ENCODE assay signal across 32 mouse cellular contexts in the genomic region with DNA sequence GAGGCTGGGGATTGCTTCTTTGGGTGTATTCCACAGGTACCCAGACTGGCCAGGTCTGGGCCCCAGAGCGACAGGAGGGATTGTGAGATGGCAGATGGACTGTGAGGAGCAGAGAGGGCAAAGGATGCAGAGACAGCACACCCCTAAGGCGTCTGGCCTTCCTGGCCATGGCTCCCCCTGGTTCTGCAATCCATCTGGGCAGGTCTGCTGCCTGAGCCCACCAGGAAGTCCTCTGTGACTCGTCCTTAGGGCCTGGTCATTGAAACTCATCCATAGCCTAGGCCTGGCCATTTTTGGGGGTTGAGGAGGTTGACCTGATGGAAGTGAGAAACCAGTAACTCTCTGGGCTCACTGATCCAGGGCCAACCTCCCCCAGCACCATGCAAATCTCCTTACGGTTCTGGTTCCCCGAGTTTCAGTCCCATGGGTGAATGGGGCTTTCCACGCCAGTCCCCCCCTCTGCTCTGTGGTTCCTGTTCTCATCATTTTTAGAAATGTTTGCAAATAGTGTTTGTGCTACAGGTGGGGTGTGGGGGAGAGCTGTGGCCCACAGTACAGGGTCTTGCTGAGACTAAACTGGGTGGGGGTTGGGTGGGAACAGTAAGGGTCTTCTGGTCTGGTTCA. TPM values are rescaled to one million over a fixed set of nuclear protein-coding genes. Genes with fewer than 3 reads are reported as not detected.
A peak's percentile ranks its signal among the peaks of the same experiment; 100 is the strongest.
DNase-seq lines count a peak whose midpoint lies in the region; ATAC-seq and TF ChIP-seq lines count a peak whose summit lies in the region.
"Had no signal": no experiment of that assay in that cellular context is flagged by ENCODE, and none has a peak within 500 bp of the region (broad histone marks: within the 10 kb centered on the region; RNA-seq: fewer than 3 reads in every experiment).

No protein-coding gene starts in this region.

- H3K9me3 ChIP-seq in liver, postnatal 0 days (ENCODE audit: low read length), result no peaks in the 10 kb centered on the region
- no peaks in the 10 kb centered on the region for H3K9me3 ChIP-seq in liver, embryonic 12.5 days (replicated peaks)
- H3K9me3 ChIP-seq: forebrain, embryonic 15.5 days; G1E; hindbrain, embryonic 12.5 days; midbrain, embryonic 13.5 days; neural tube, embryonic 13.5 days had no signal

- no peak for TF ChIP-seq EP300 in liver, postnatal 0 days (IDR thresholded peaks at IDR 0.05; ENCODE audit: low read depth)

- H3K27me3 ChIP-seq in liver, postnatal 0 days (ENCODE audit: insufficient read depth, low read length), result no peaks in the 10 kb centered on the region
- no peaks in the 10 kb centered on the region for H3K27me3 ChIP-seq in liver, embryonic 12.5 days (replicated peaks)
- no peaks in the 10 kb centered on the region for H3K27me3 ChIP-seq in small intestine, adult 2 months (ENCODE audit: control insufficient read depth, insufficient read depth, low read length)
- H3K27me3 ChIP-seq: embryonic facial prominence, embryonic 12.5 days; forebrain, embryonic 15.5 days; hindbrain, embryonic 12.5 days; limb, embryonic 13.5 days; midbrain, embryonic 13.5 days; neural tube, embryonic 13.5 days had no signal

- no peak for TF ChIP-seq POLR2A in small intestine, adult 2 months (IDR thresholded peaks at IDR 0.05; ENCODE audit: low read depth, low read length)

- no peaks in the 10 kb centered on the region for H3K4me1 ChIP-seq in liver, postnatal 0 days (ENCODE audit: insufficient read depth)
- H3K4me1 ChIP-seq in liver, embryonic 12.5 days, result no peaks in the 10 kb centered on the region
- H3K4me1 ChIP-seq in small intestine, adult 2 months (ENCODE audit: control insufficient read depth, insufficient read depth, insufficient read length, low read length), result no peaks in the 10 kb centered on the region
- H3K4me1 ChIP-seq: embryonic facial prominence, embryonic 12.5 days; forebrain, embryonic 15.5 days; hindbrain, embryonic 12.5 days; limb, embryonic 13.5 days; midbrain, embryonic 13.5 days; neural tube, embryonic 13.5 days had no signal

- H3K27ac ChIP-seq in liver, postnatal 0 days (ENCODE audit: low read depth), result peak overlapping the region; percentile 34; the same call in 1 of the 2 replicates
- no peak overlapping the region for H3K27ac ChIP-seq in liver, embryonic 12.5 days
- peak overlapping the region; percentile 79 for H3K27ac ChIP-seq in small intestine, adult 2 months (ENCODE audit: insufficient read depth, low read depth, low read length)
- H3K27ac ChIP-seq: embryonic facial prominence, embryonic 12.5 days; forebrain, embryonic 15.5 days; hindbrain, embryonic 12.5 days; hindbrain, postnatal 0 days; left cerebral cortex, adult 2 months; limb, embryonic 13.5 days; midbrain, embryonic 13.5 days; neural tube, embryonic 13.5 days; stomach, postnatal 0 days had no signal

- TF ChIP-seq CTCF in liver, postnatal 0 days (IDR thresholded peaks at IDR 0.05; ENCODE audit: low read depth), result no peak
- no peak for TF ChIP-seq CTCF in small intestine, adult 2 months (IDR thresholded peaks at IDR 0.05; ENCODE audit: extremely low read depth, insufficient read length, insufficient replicate concordance, low read depth, low read length)

- no peak overlapping the region for H3K4me2 ChIP-seq in liver, postnatal 0 days (ENCODE audit: low read depth, low read length)
- H3K4me2 ChIP-seq in liver, embryonic 12.5 days, result no peak overlapping the region
- H3K4me2 ChIP-seq: embryonic facial prominence, embryonic 12.5 days; forebrain, embryonic 15.5 days; heart, embryonic 11.5 days; hindbrain, embryonic 12.5 days; limb, embryonic 13.5 days; liver, embryonic 11.5 days; midbrain, embryonic 13.5 days; neural tube, embryonic 13.5 days had no signal

- H3K4me3 ChIP-seq in liver, postnatal 0 days (ENCODE audit: low read depth, low read length), result no peak overlapping the region
- no peak overlapping the region for H3K4me3 ChIP-seq in liver, embryonic 12.5 days
- no peak overlapping the region for H3K4me3 ChIP-seq in small intestine, adult 2 months (ENCODE audit: low read depth, low read length)
- H3K4me3 ChIP-seq: embryonic facial prominence, embryonic 12.5 days; forebrain, embryonic 15.5 days; hindbrain, embryonic 12.5 days; left cerebral cortex, adult 2 months; limb, embryonic 13.5 days; midbrain, embryonic 13.5 days; neural tube, embryonic 13.5 days had no signal

- ATAC-seq in liver, postnatal 0 days, result peak; percentile 49
- no peak for ATAC-seq in liver, embryonic 12.5 days
- ATAC-seq: forebrain, embryonic 15.5 days; hindbrain, postnatal 0 days; intestine, embryonic 16.5 days; midbrain, embryonic 13.5 days had no signal

- no peak for DNase-seq in liver, postnatal 0 days
- DNase-seq in B cell, adult 2 months, result peak; percentile 87 to 92
- peak; percentile 64 to 69 for DNase-seq in spleen, postnatal 4 days (ENCODE audit: low spot score in 2 of 2)
- no peak for DNase-seq in kidney, adult 18-20 months
- no peak for DNase-seq in urinary bladder, postnatal 14 days (ENCODE audit: low spot score)
- DNase-seq: adrenal gland, adult 8-10 months; cerebellum, adult 11 months; cerebellum, adult 9-10 months; cerebellum, postnatal 36 days; gastrocnemius, postnatal 25 days; heart, adult 18-20 months; heart, postnatal 36 days; kidney, postnatal 14 days; lung, postnatal 14 days; retina, postnatal 1 day; right cerebral cortex, postnatal 14 days; thymus, postnatal 25 days had no signal

- WGBS in liver, postnatal 0 days (ENCODE audit: insufficient replicate concordance), result 62% methylated on average over 6 of the region's 6 CpGs
- 51% methylated on average over 6 of the region's 6 CpGs for WGBS in liver, embryonic 12.5 days (ENCODE audit: insufficient replicate concordance)
- WGBS in small intestine, adult 2 months, result 67% methylated on average over 6 of the region's 6 CpGs

- H3K9ac ChIP-seq in liver, postnatal 0 days (replicated peaks), result no peak overlapping the region
- no peak overlapping the region for H3K9ac ChIP-seq in liver, embryonic 12.5 days
- H3K9ac ChIP-seq: embryonic facial prominence, embryonic 12.5 days; forebrain, embryonic 15.5 days; hindbrain, embryonic 12.5 days; limb, embryonic 13.5 days; midbrain, embryonic 13.5 days; neural tube, embryonic 13.5 days had no signal

- no peaks in the 10 kb centered on the region for H3K36me3 ChIP-seq in liver, postnatal 0 days (replicated peaks; ENCODE audit: insufficient read depth, low read length)
- no peaks in the 10 kb centered on the region for H3K36me3 ChIP-seq in liver, embryonic 12.5 days
- H3K36me3 ChIP-seq in small intestine, adult 2 months (ENCODE audit: control insufficient read depth, insufficient read depth, low read length), result no peaks in the 10 kb centered on the region
- H3K36me3 ChIP-seq: embryonic facial prominence, embryonic 12.5 days; forebrain, embryonic 15.5 days; G1E; hindbrain, embryonic 12.5 days; limb, embryonic 13.5 days; midbrain, embryonic 13.5 days; neural tube, embryonic 13.5 days had no signal

RNA-seq across cellular contexts. Expression of a gene that starts 42.4 kb away (rescaled TPM):
- 0.20 and 0.21 TPM in 2 replicates for polyA plus RNA-seq in liver, postnatal 0 days (2015; fragmentation: Nextera tagmentation; extraction: Ambion mirVana)
- polyA plus RNA-seq in liver, embryonic 12.5 days (2016; fragmentation: Nextera tagmentation; extraction: Ambion mirVana), result 1.0 and 1.2 TPM in 2 replicates
- 1.8 and 2.4 TPM in 2 replicates for polyA plus RNA-seq in small intestine, adult 2 months (2012; rRNA removed)
- polyA plus RNA-seq: G1E had no signal

Comparison
In these comparisons a context has a peak if more than half of its experiments do, and no peak if none do; other contexts are left out.
1. DNase-seq: peak in B cell, adult 2 months (2 of 2) and spleen, postnatal 4 days (2 of 2); none in liver, postnatal 0 days (single experiment), kidney, adult 18-20 months (single experiment) and urinary bladder, postnatal 14 days (single experiment).